Mouse (Mus musculus): ENCODE measurements at regions not wholly inside any gene's neighbourhood (a gene's known extent, or its start where the extent isn't known, plus 50 kb on each side); places are given as distances from the start of the nearest gene placed in this dataset.

DNA sequence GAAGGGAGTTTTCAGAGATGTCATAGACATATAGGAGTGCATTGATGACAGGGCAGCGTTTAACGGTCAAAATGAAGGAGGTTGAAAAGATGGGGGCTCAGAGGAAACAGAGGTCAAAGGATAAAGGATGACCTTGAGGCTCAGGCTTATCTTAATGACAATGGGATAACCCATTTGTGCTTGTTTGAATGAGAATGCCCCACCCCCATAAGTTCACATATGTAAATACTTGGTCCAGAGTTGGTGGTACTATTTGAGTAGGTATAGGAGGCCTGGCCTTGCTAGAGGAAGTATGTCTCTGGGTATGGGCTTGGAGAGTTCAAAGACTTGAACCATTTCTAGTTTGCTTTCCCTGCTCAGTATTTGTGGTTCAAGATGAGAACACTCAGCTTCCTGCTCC is 237.4 kb upstream of the Fbxl7 start:
- no peak for TF ChIP-seq POLR2A (IDR thresholded peaks at IDR 0.05; ENCODE audit: low read depth, low read length)
- TF ChIP-seq USF1 (IDR thresholded peaks at IDR 0.05; ENCODE audit: low read depth, low read length) = no peak
- TF ChIP-seq CTCF (conservative IDR thresholded peaks at IDR 0.05 in 1 of 2, IDR thresholded peaks at IDR 0.05 in 1 of 2; ENCODE audit: low read depth in 2 of 2, low read length in 2 of 2) = no peak
- no peak for TF ChIP-seq MAX (IDR thresholded peaks at IDR 0.05; ENCODE audit: low read length)
- no peak for TF ChIP-seq RAD21 (IDR thresholded peaks at IDR 0.05; ENCODE audit: low read depth, low read length)
- no peak for TF ChIP-seq ZNF384 (IDR thresholded peaks at IDR 0.05; ENCODE audit: low read depth, low read length)
- TF ChIP-seq SMC3 (IDR thresholded peaks at IDR 0.05; ENCODE audit: low read depth, low read length) = no peak
- TF ChIP-seq MAZ (IDR thresholded peaks at IDR 0.05; ENCODE audit: low read depth, low read length) = no peak

Data from CH12.LX (cell line).